In genomic region chr9:85410643-85411296, GRCm38 (mm10) we compare ENCODE assay signal across 8 mouse cellular contexts.
A peak's percentile ranks its signal among the peaks of the same experiment; 100 is the strongest.
DNase-seq lines count a peak whose midpoint lies in the region; ATAC-seq and TF ChIP-seq lines count a peak whose summit lies in the region.
"Had no signal": no experiment of that assay in that cellular context is flagged by ENCODE, and none has a peak within 500 bp of the region (broad histone marks: within the 10 kb centered on the region; RNA-seq: fewer than 3 reads in every experiment).

No protein-coding gene starts in this region.

- H3K4me2 ChIP-seq in heart, embryonic 15.5 days = peak overlapping the region; percentile 10
- H3K4me2 ChIP-seq in stomach, embryonic 16.5 days (ENCODE audit: low read depth, low read length) = no peak overlapping the region
- H3K4me2 ChIP-seq: embryonic facial prominence, embryonic 13.5 days had no signal

- H3K9me3 ChIP-seq in heart, embryonic 15.5 days (replicated peaks) = no peaks in the 10 kb centered on the region
- H3K9me3 ChIP-seq in stomach, embryonic 16.5 days (replicated peaks; ENCODE audit: control insufficient read depth, low read length) = no peaks in the 10 kb centered on the region
- H3K9me3 ChIP-seq: embryonic facial prominence, embryonic 13.5 days had no signal

- peak; percentile 11 for DNase-seq in thymus, postnatal 25 days
- DNase-seq in thymus, adult 2 months = no peak
- peak; percentile 15 for DNase-seq in cerebellum, adult 9-11 months
- DNase-seq in layer of hippocampus, adult 9-11 months = peak; percentile 82
- peak; percentile 30 for DNase-seq in lung, postnatal 14 days

- no peaks in the 10 kb centered on the region for H3K4me1 ChIP-seq in thymus, adult 2 months (replicated peaks; ENCODE audit: control insufficient read depth, insufficient read depth, low read length)
- H3K4me1 ChIP-seq in heart, embryonic 15.5 days (replicated peaks) = peaks cover 25% of the 10 kb centered on the region
- H3K4me1 ChIP-seq in stomach, embryonic 16.5 days (ENCODE audit: control insufficient read depth, insufficient read depth, low read length) = peaks cover 9% of the 10 kb centered on the region; the same call in 1 of the 2 replicates

- TF ChIP-seq CTCF in thymus, adult 2 months (IDR thresholded peaks at IDR 0.05; ENCODE audit: borderline replicate concordance, control insufficient read depth, extremely low read depth, insufficient read depth, low read length, poor library complexity) = no peak

- H3K36me3 ChIP-seq in thymus, adult 2 months (ENCODE audit: control insufficient read depth, insufficient read depth, low read length) = no peaks in the 10 kb centered on the region
- H3K36me3 ChIP-seq in heart, embryonic 15.5 days = no peaks in the 10 kb centered on the region
- H3K36me3 ChIP-seq in stomach, embryonic 16.5 days (ENCODE audit: control insufficient read depth, insufficient read depth, low read length) = no peaks in the 10 kb centered on the region
- H3K36me3 ChIP-seq: embryonic facial prominence, embryonic 13.5 days had no signal

- TF ChIP-seq POLR2A in thymus, adult 2 months (IDR thresholded peaks at IDR 0.05; ENCODE audit: control insufficient read depth, extremely low read depth, insufficient read depth, low read length, poor library complexity) = no peak

- H3K4me3 ChIP-seq in thymus, adult 2 months (ENCODE audit: control insufficient read depth, insufficient read depth, low read length) = no peak overlapping the region
- no peak overlapping the region for H3K4me3 ChIP-seq in heart, embryonic 15.5 days
- H3K4me3 ChIP-seq in stomach, embryonic 16.5 days (replicated peaks; ENCODE audit: low read length) = no peak overlapping the region
- H3K4me3 ChIP-seq: embryonic facial prominence, embryonic 13.5 days had no signal

- 23% methylated on average over 11 of the region's 11 CpGs for WGBS in thymus, adult 2 months
- WGBS in heart, embryonic 15.5 days = 13% methylated on average over 11 of the region's 11 CpGs
- 29% methylated on average over 11 of the region's 11 CpGs for WGBS in stomach, embryonic 16.5 days

- H3K27ac ChIP-seq in thymus, adult 2 months (ENCODE audit: control insufficient read depth, insufficient read depth, low read length) = no peak overlapping the region
- peak overlapping the region; percentile 60 for H3K27ac ChIP-seq in heart, embryonic 15.5 days
- H3K27ac ChIP-seq in stomach, embryonic 16.5 days (ENCODE audit: low read length) = no peak overlapping the region
- H3K27ac ChIP-seq: embryonic facial prominence, embryonic 13.5 days had no signal

- H3K9ac ChIP-seq in heart, embryonic 15.5 days = no peak overlapping the region
- no peak overlapping the region for H3K9ac ChIP-seq in stomach, embryonic 16.5 days (ENCODE audit: low read length)
- H3K9ac ChIP-seq: embryonic facial prominence, embryonic 13.5 days had no signal

- ATAC-seq in heart, embryonic 15.5 days (replicated peaks; ENCODE audit: insufficient number of reproducible peaks, insufficient read depth, low FRiP score, low read depth) = peak; percentile 88
- peak; percentile 77; the same call in 1 of the 2 replicates for ATAC-seq in stomach, embryonic 16.5 days (ENCODE audit: insufficient read depth, low FRiP score)

- no peaks in the 10 kb centered on the region for H3K27me3 ChIP-seq in thymus, adult 2 months (ENCODE audit: control insufficient read depth, insufficient read depth, low read length)
- no peaks in the 10 kb centered on the region for H3K27me3 ChIP-seq in heart, embryonic 15.5 days
- H3K27me3 ChIP-seq in stomach, embryonic 16.5 days (ENCODE audit: control insufficient read depth, insufficient read depth, low read length) = no peaks in the 10 kb centered on the region
- H3K27me3 ChIP-seq: embryonic facial prominence, embryonic 13.5 days had no signal
